Mouse (Mus musculus) bone marrow macrophage, adult 2 months (primary cell): Measurements from ENCODE around the gene Cd44.

Experiments used
- CTCF ChIP-seq: IDR thresholded peaks from 2 replicates; pipeline ENCODE4 v1.5.1; 2012; ENCODE audit warnings: low read depth, mild to moderate bottlenecking, low read length, moderate library complexity
- POLR2A ChIP-seq: IDR thresholded peaks from 2 replicates; pipeline ENCODE4 v1.6.1; 2012; ENCODE audit warnings: mild to moderate bottlenecking, low read depth, low read length, borderline replicate concordance

DNA sequence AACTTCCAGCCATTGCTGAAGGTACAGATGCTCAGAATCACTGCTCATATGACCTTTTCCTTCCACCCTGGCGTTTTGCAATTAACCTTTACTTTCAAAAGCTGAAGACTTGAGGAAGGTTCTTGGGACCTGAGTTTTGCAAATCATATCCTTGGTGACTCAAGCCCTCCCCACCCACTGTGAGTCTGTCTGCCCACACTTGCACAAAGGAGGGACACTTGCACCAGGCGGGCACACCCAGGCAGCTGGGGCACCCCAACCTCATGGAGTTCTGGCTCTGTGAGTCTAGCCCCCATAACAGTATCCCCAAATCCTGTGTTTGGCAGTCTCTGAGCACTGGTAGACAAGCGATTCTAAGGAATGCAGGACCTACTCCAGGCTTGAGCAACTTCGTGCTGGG lies 6.7 kb downstream of the Cd44 start:
- TF ChIP-seq CTCF (no peak), POLR2A (no peak)
